Mouse (Mus musculus): ENCODE results near the gene Tnfrsf22. TPM values are rescaled to one million over a fixed set of nuclear protein-coding genes. Genes with fewer than 3 reads are reported as not detected.

Tnfrsf22 gene
- total and polyA plus RNA-seq, 3 experiments = 0.23 to 1.1 TPM; not detected in 1

DNA sequence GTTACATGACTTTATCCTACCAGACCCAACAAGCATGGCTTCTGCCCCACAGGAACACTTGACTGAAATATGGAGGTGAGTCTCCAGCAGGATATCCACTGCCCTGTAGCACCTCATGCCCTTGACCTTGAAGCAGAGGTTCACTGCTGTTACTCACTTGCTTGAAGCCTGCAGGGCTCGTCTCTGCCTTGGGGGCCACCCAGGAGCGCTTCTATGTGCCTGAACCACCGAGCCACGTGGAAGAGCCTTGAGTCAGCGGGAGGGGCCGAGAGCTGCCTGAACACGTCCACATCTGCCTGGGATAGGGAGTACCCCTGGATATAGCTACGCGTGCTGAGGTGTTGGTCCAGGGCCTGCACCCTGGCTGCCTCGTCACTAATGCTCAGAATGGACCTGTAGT lies 57.2 kb downstream of the Tnfrsf22 start:
- no peaks in the 10 kb centered on the region for H3K4me1 ChIP-seq (ENCODE audit: control insufficient read depth in 1 of 2, insufficient read depth in 2 of 2, low read length in 2 of 2)
- no peak for DNase-seq (ENCODE audit: low read depth, low spot score)
- no peaks in the 10 kb centered on the region for H3K9me3 ChIP-seq (replicated peaks; ENCODE audit: insufficient read depth, low read length)
- H3K9ac ChIP-seq (ENCODE audit: control insufficient read depth, low read depth, low read length, poor library complexity, severe bottlenecking) = no peak overlapping the region
- H3K27ac ChIP-seq (ENCODE audit: control insufficient read depth, low read depth, low read length) = no peak overlapping the region
- H3K79me2 ChIP-seq (ENCODE audit: control insufficient read depth, insufficient read depth, low read length, poor library complexity) = peaks cover 16% of the 10 kb centered on the region
- H3K4me3 ChIP-seq (ENCODE audit: control insufficient read depth in 1 of 2, insufficient read depth in 1 of 2, low read depth in 2 of 2, low read length in 2 of 2) = no peak overlapping the region
- no peaks in the 10 kb centered on the region for H3K27me3 ChIP-seq (ENCODE audit: control insufficient read depth in 1 of 2, insufficient read depth in 2 of 2, low read length in 2 of 2)
- TF ChIP-seq MYB (IDR thresholded peaks at IDR 0.05; ENCODE audit: low read depth, low read length) (no peak), MAX (IDR thresholded peaks at IDR 0.05; ENCODE audit: low read length) (no peak), KAT2A (conservative IDR thresholded peaks at IDR 0.05; ENCODE audit: low read depth, low read length) (no peak), ELF1 (IDR thresholded peaks at IDR 0.05; ENCODE audit: low read depth, low read length) (no peak), USF2 (IDR thresholded peaks at IDR 0.05; ENCODE audit: borderline replicate concordance in 1 of 2, insufficient read depth in 1 of 2, low read depth in 1 of 2, low read length in 2 of 2) (no peak), POLR2A (IDR thresholded peaks at IDR 0.05; ENCODE audit: control insufficient read depth in 1 of 2, insufficient read depth in 1 of 2, low read depth in 1 of 2, low read length in 2 of 2, poor library complexity in 1 of 2) (no peak), ZMIZ1 (IDR thresholded peaks at IDR 0.05; ENCODE audit: low read depth, low read length) (no peak), ZC3H11A (IDR thresholded peaks at IDR 0.05; ENCODE audit: low read depth, low read length) (no peak), HCFC1 (IDR thresholded peaks at IDR 0.05; ENCODE audit: low read depth, low read length) (no peak), TAL1 (IDR thresholded peaks at IDR 0.05; ENCODE audit: low read length) (no peak), CHD2 (IDR thresholded peaks at IDR 0.05; ENCODE audit: low read length) (no peak), GABPA (IDR thresholded peaks at IDR 0.05; ENCODE audit: low read depth, low read length) (no peak), EP300 (IDR thresholded peaks at IDR 0.05; ENCODE audit: low read depth in 1 of 2, low read length in 2 of 2) (no peak), MAFK (IDR thresholded peaks at IDR 0.05; ENCODE audit: borderline replicate concordance, low read depth, low read length) (no peak), RAD21 (IDR thresholded peaks at IDR 0.05; ENCODE audit: low read depth, low read length) (no peak), CTCF (IDR thresholded peaks at IDR 0.05 in 2 of 3, conservative IDR thresholded peaks at IDR 0.05 in 1 of 3; ENCODE audit: control insufficient read depth in 1 of 3, insufficient read depth in 1 of 3, low read depth in 2 of 3, low read length in 3 of 3, poor library complexity in 1 of 3, severe bottlenecking in 1 of 3) (no peak)
- peaks cover 0 to 3% of the 10 kb centered on the region in 2 experiments; a peak in 1 of 4 replicates for H3K36me3 ChIP-seq (ENCODE audit: control insufficient read depth in 1 of 2, insufficient read depth in 2 of 2, low read length in 2 of 2)

DNA sequence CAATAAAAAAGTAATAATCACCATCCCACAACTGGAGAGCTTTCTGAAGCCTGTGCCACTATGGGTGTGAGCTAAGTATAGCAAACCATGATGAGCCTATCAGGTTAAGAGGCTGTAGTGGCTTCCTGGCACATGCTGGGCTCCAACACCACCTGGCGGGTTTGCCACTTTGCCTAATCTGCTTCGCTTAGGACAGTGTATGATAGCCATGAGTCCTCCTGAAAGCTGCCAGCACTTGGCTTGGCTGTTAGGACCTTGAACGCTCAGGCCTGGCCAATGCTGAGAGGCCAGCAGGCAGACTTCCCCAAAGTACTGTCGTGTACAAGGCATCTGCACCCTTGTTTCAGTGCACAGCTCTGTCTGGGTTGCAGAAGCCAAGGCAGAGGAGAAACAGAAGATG lies 61.5 kb downstream of the Tnfrsf22 start:
- Histone ChIP-seq H3K27me3 (ENCODE audit: control insufficient read depth in 1 of 2, insufficient read depth in 2 of 2, low read length in 2 of 2) (no peaks in the 10 kb centered on the region), H3K4me3 (ENCODE audit: control insufficient read depth in 1 of 2, insufficient read depth in 1 of 2, low read depth in 2 of 2, low read length in 2 of 2) (no peak overlapping the region), H3K4me1 (ENCODE audit: control insufficient read depth in 1 of 2, insufficient read depth in 2 of 2, low read length in 2 of 2) (no peaks in the 10 kb centered on the region), H3K36me3 (ENCODE audit: control insufficient read depth in 1 of 2, insufficient read depth in 2 of 2, low read length in 2 of 2) (peaks cover 0 to 10% of the 10 kb centered on the region in 2 experiments; a peak in 2 of 4 replicates), H3K9me3 (replicated peaks; ENCODE audit: insufficient read depth, low read length) (no peaks in the 10 kb centered on the region), H3K9ac (ENCODE audit: control insufficient read depth, low read depth, low read length, poor library complexity, severe bottlenecking) (no peak overlapping the region), H3K79me2 (ENCODE audit: control insufficient read depth, insufficient read depth, low read length, poor library complexity) (peaks cover 2% of the 10 kb centered on the region), H3K27ac (ENCODE audit: control insufficient read depth, low read depth, low read length) (no peak overlapping the region)
- TF ChIP-seq JUND (IDR thresholded peaks at IDR 0.05; ENCODE audit: low read depth, low read length) (no peak), BHLHE40 (IDR thresholded peaks at IDR 0.05; ENCODE audit: borderline replicate concordance, low read depth, low read length) (no peak), CTCF (IDR thresholded peaks at IDR 0.05 in 2 of 3, conservative IDR thresholded peaks at IDR 0.05 in 1 of 3; ENCODE audit: control insufficient read depth in 1 of 3, insufficient read depth in 1 of 3, low read depth in 2 of 3, low read length in 3 of 3, poor library complexity in 1 of 3, severe bottlenecking in 1 of 3) (no peak), E2F4 (IDR thresholded peaks at IDR 0.05; ENCODE audit: borderline replicate concordance, low read depth, low read length) (no peak), CHD2 (IDR thresholded peaks at IDR 0.05; ENCODE audit: low read length) (no peak), TCF12 (IDR thresholded peaks at IDR 0.05; ENCODE audit: low read depth, low read length) (no peak), USF2 (IDR thresholded peaks at IDR 0.05; ENCODE audit: borderline replicate concordance in 1 of 2, insufficient read depth in 1 of 2, low read depth in 1 of 2, low read length in 2 of 2) (no peak), CHD1 (IDR thresholded peaks at IDR 0.05; ENCODE audit: low read depth, low read length) (no peak), USF1 (IDR thresholded peaks at IDR 0.05; ENCODE audit: low read depth, low read length) (no peak), MYC (IDR thresholded peaks at IDR 0.05; ENCODE audit: low read depth, low read length) (no peak), NELFE (IDR thresholded peaks at IDR 0.05; ENCODE audit: low read depth, low read length) (no peak), UBTF (IDR thresholded peaks at IDR 0.05; ENCODE audit: borderline replicate concordance, insufficient read depth, low read depth, low read length) (no peak), TBP (IDR thresholded peaks at IDR 0.05; ENCODE audit: low read depth, low read length) (no peak), GATA1 (IDR thresholded peaks at IDR 0.05; ENCODE audit: low read depth, low read length) (no peak), KAT2A (conservative IDR thresholded peaks at IDR 0.05; ENCODE audit: low read depth, low read length) (no peak), MEF2A (IDR thresholded peaks at IDR 0.05; ENCODE audit: extremely low read depth, insufficient replicate concordance, low read depth, low read length, poor library complexity, severe bottlenecking) (no peak), MYB (IDR thresholded peaks at IDR 0.05; ENCODE audit: low read depth, low read length) (no peak), SIN3A (IDR thresholded peaks at IDR 0.05; ENCODE audit: low read length) (no peak)
- no peak for DNase-seq (ENCODE audit: low read depth, low spot score)
